Mouse (Mus musculus): ENCODE measurements at regions not wholly inside any gene's neighbourhood (a gene's known extent, or its start where the extent isn't known, plus 50 kb on each side); places are given as distances from the start of the nearest gene placed in this dataset.

GRCm38 (mm10) chr10:37240634-37241033 lies 101.9 kb upstream of the Marcks start:
- TF ChIP-seq CTCF (conservative IDR thresholded peaks at IDR 0.05 in 1 of 2, IDR thresholded peaks at IDR 0.05 in 1 of 2; ENCODE audit: low read depth in 2 of 2, low read length in 2 of 2) (no peak), RAD21 (IDR thresholded peaks at IDR 0.05; ENCODE audit: low read depth, low read length) (no peak), EP300 (IDR thresholded peaks at IDR 0.05; ENCODE audit: low read length) (no peak), BHLHE40 (IDR thresholded peaks at IDR 0.05; ENCODE audit: low read depth, low read length) (no peak), MAX (IDR thresholded peaks at IDR 0.05; ENCODE audit: low read length) (no peak), ELF1 (IDR thresholded peaks at IDR 0.05; ENCODE audit: low read depth, low read length) (no peak), POLR2A (IDR thresholded peaks at IDR 0.05; ENCODE audit: low read depth, low read length) (no peak), TCF12 (IDR thresholded peaks at IDR 0.05; ENCODE audit: low read depth, low read length) (no peak), E2F4 (IDR thresholded peaks at IDR 0.05; ENCODE audit: insufficient replicate concordance, low read depth, low read length) (no peak), HCFC1 (IDR thresholded peaks at IDR 0.05; ENCODE audit: low read depth, low read length) (no peak), TBP (conservative IDR thresholded peaks at IDR 0.05; ENCODE audit: low read depth, low read length) (no peak)

Measured in CH12.LX (cell line).